Mouse (Mus musculus) midbrain, embryonic 16.5 days (tissue): ENCODE measurements at regions not wholly inside any gene's neighbourhood (a gene's known extent, or its start where the extent isn't known, plus 50 kb on each side); places are given as distances from the start of the nearest gene placed in this dataset.

ENCODE experiments used
- ATAC-seq: fragments of 200-750 bp; cut with Nextera tagmentation; 2 replicates; pipeline ENCODE4 v1.8.0; 2017; ENCODE audit warnings: moderate TSS enrichment
- H3K27ac ChIP-seq: fragments of 300-500 bp; sonication (generic); 2 replicates; pipeline ENCODE4 v1.5.1; 2014; ENCODE audit warnings: mild to moderate bottlenecking, low read length, mixed read lengths
- H3K27me3 ChIP-seq: fragments of 300-500 bp; sonication (generic); 2 replicates; pipeline ENCODE4 v1.6.1; 2014; ENCODE audit warnings: low read depth, low read length, mixed read lengths; ENCODE audit not compliant: control insufficient read depth, insufficient read depth
- H3K36me3 ChIP-seq: fragments of 300-500 bp; sonication (generic); 2 replicates; pipeline ENCODE4 v1.6.1; 2014; ENCODE audit warnings: mild to moderate bottlenecking, low read length, moderate library complexity, mixed read lengths; ENCODE audit not compliant: control insufficient read depth, insufficient read depth
- H3K4me1 ChIP-seq: fragments of 300-500 bp; sonication (generic); 2 replicates; pipeline ENCODE4 v1.6.1; 2014; ENCODE audit warnings: mild to moderate bottlenecking, low read length, mixed read lengths; ENCODE audit not compliant: control insufficient read depth, insufficient read depth
- H3K4me2 ChIP-seq: fragments of 300-500 bp; sonication (generic); 2 replicates; pipeline ENCODE4 v1.6.1; 2014; ENCODE audit warnings: mild to moderate bottlenecking, low read length, mixed read lengths
- H3K4me3 ChIP-seq: fragments of 300-500 bp; sonication (generic); 2 replicates; pipeline ENCODE4 v1.5.1; 2014; ENCODE audit warnings: low read depth, mild to moderate bottlenecking, low read length, moderate library complexity, mixed read lengths
- H3K9ac ChIP-seq: fragments of 300-500 bp; sonication (generic); 2 replicates; pipeline ENCODE4 v1.6.1; 2014; ENCODE audit warnings: low read depth, low read length, mixed read lengths
- H3K9me3 ChIP-seq: fragments of 300-500 bp; sonication (generic); replicated peaks from 2 replicates; pipeline ENCODE4 v1.6.1; 2014; ENCODE audit warnings: mild to moderate bottlenecking, low read length, mixed read lengths; ENCODE audit not compliant: control insufficient read depth, poor library complexity, severe bottlenecking
- whole genome bisulfite sequencing: fragments of 180-500 bp; shearing (Covaris S2); extraction: QIAGEN DNeasy Blood & Tissue Kit; methylation state at CpG from one replicate; pipeline ENCODE4 v1.1.7; 2014; 5-methylcytosine and 5-hydroxymethylcytosine counted together

GRCm38 (mm10) chr8:75353786-75354185 lies 52.6 kb downstream of the Gm10358 start:
- Histone ChIP-seq H3K4me2 (no peak overlapping the region), H3K4me1 (no peaks in the 10 kb centered on the region), H3K27me3 (no peaks in the 10 kb centered on the region), H3K9ac (no peak overlapping the region), H3K9me3 (no peaks in the 10 kb centered on the region), H3K27ac (no peak overlapping the region), H3K36me3 (no peaks in the 10 kb centered on the region), H3K4me3 (no peak overlapping the region)
- no peak for ATAC-seq
- 58% methylated on average over 1 of the region's 1 CpGs for WGBS

- Histone ChIP-seq H3K27ac (no peak overlapping the region), H3K9ac (no peak overlapping the region), H3K4me3 (no peak overlapping the region), H3K4me2 (no peak overlapping the region), H3K27me3 (no peaks in the 10 kb centered on the region), H3K9me3 (no peaks in the 10 kb centered on the region), H3K4me1 (no peaks in the 10 kb centered on the region), H3K36me3 (no peaks in the 10 kb centered on the region)
- no peak for ATAC-seq
- 59% methylated on average over 1 of the region's 1 CpGs for WGBS
Measured at GRCm38 (mm10) chr8:75350141-75350540, 56.2 kb downstream of the Gm10358 start.

GRCm38 (mm10) chr8:75348047-75348446 lies 58.3 kb downstream of the Gm10358 start:
- ATAC-seq = no peak
- Histone ChIP-seq H3K9me3 (no peaks in the 10 kb centered on the region), H3K27me3 (no peaks in the 10 kb centered on the region), H3K27ac (no peak overlapping the region), H3K4me1 (no peaks in the 10 kb centered on the region), H3K4me3 (no peak overlapping the region), H3K4me2 (no peak overlapping the region), H3K9ac (no peak overlapping the region), H3K36me3 (no peaks in the 10 kb centered on the region)
- 61% methylated on average over 1 of the region's 1 CpGs for WGBS

- 70% methylated on average over 1 of the region's 1 CpGs for whole genome bisulfite sequencing
Measured at GRCm38 (mm10) chr8:75320614-75321013, 85.8 kb downstream of the Gm10358 start.

GRCm38 (mm10) chr8:75318526-75318925 lies 87.9 kb downstream of the Gm10358 start:
- Histone ChIP-seq H3K4me3 (no peak overlapping the region), H3K27ac (no peak overlapping the region), H3K4me2 (no peak overlapping the region), H3K36me3 (no peaks in the 10 kb centered on the region), H3K9ac (no peak overlapping the region), H3K4me1 (no peaks in the 10 kb centered on the region), H3K9me3 (no peaks in the 10 kb centered on the region), H3K27me3 (no peaks in the 10 kb centered on the region)
- ATAC-seq = no peak
- 36% methylated on average over 3 of the region's 4 CpGs for WGBS

More at GRCm38 (mm10) chr8:75320614-75321013, 85.8 kb downstream of the Gm10358 start:
- Histone ChIP-seq H3K4me1 (no peaks in the 10 kb centered on the region), H3K36me3 (no peaks in the 10 kb centered on the region), H3K27ac (no peak overlapping the region), H3K9me3 (no peaks in the 10 kb centered on the region), H3K4me2 (no peak overlapping the region), H3K4me3 (no peak overlapping the region), H3K9ac (no peak overlapping the region), H3K27me3 (no peaks in the 10 kb centered on the region)
- ATAC-seq = no peak

GRCm38 (mm10) chr8:75315886-75316285 lies 90.5 kb downstream of the Gm10358 start:
- Histone ChIP-seq H3K9me3 (no peaks in the 10 kb centered on the region), H3K27ac (no peak overlapping the region), H3K36me3 (no peaks in the 10 kb centered on the region), H3K9ac (no peak overlapping the region), H3K4me3 (no peak overlapping the region), H3K27me3 (no peaks in the 10 kb centered on the region), H3K4me2 (no peak overlapping the region), H3K4me1 (no peaks in the 10 kb centered on the region)
- 9% methylated on average over 3 of the region's 3 CpGs for WGBS
- peak; percentile 79 for ATAC-seq

- no peaks in the 10 kb centered on the region for H3K36me3 ChIP-seq
Measured at GRCm38 (mm10) chr8:75309463-75309862, 95.7 kb downstream of the Rasd2 start.

GRCm38 (mm10) chr8:75291921-75292320 lies 78.2 kb downstream of the Rasd2 start:
- H3K27me3 ChIP-seq = no peaks in the 10 kb centered on the region
- no peak overlapping the region for H3K27ac ChIP-seq
- no peaks in the 10 kb centered on the region for H3K36me3 ChIP-seq
- H3K4me3 ChIP-seq = no peak overlapping the region
- WGBS = 83% methylated on average over 3 of the region's 3 CpGs
- H3K9ac ChIP-seq = no peak overlapping the region
- no peaks in the 10 kb centered on the region for H3K4me1 ChIP-seq
- no peaks in the 10 kb centered on the region for H3K9me3 ChIP-seq
- no peak overlapping the region for H3K4me2 ChIP-seq
- no peak for ATAC-seq

More at GRCm38 (mm10) chr8:75309463-75309862, 95.7 kb downstream of the Rasd2 start:
- WGBS = 70% methylated on average over 2 of the region's 2 CpGs
- Histone ChIP-seq H3K4me3 (no peak overlapping the region), H3K27ac (no peak overlapping the region), H3K9me3 (no peaks in the 10 kb centered on the region), H3K4me2 (no peak overlapping the region), H3K9ac (no peak overlapping the region), H3K27me3 (no peaks in the 10 kb centered on the region), H3K4me1 (no peaks in the 10 kb centered on the region)
- no peak for ATAC-seq

GRCm38 (mm10) chr8:75289933-75290332 lies 76.2 kb downstream of the Rasd2 start:
- Histone ChIP-seq H3K9ac (no peak overlapping the region), H3K9me3 (no peaks in the 10 kb centered on the region), H3K27ac (no peak overlapping the region), H3K4me1 (no peaks in the 10 kb centered on the region), H3K27me3 (no peaks in the 10 kb centered on the region), H3K4me2 (no peak overlapping the region), H3K36me3 (no peaks in the 10 kb centered on the region), H3K4me3 (no peak overlapping the region)
- 85% methylated on average over 8 of the region's 8 CpGs for WGBS
- no peak for ATAC-seq
